Mouse (Mus musculus) MEL (cell line): ENCODE measurements at regions not wholly inside any gene's neighbourhood (a gene's known extent, or its start where the extent isn't known, plus 50 kb on each side); places are given as distances from the start of the nearest gene placed in this dataset.

Experiments
- DNase-seq: peaks from one replicate; pipeline ENCODE4 v3.0.0; 2011; ENCODE audit warnings: low read depth, low spot score
- H3K27ac ChIP-seq: 2 replicates; pipeline ENCODE4 v1.5.1; 2012; ENCODE audit warnings: low read depth, mild to moderate bottlenecking, control low read depth, low read length, moderate library complexity; ENCODE audit not compliant: control insufficient read depth
- H3K27me3 ChIP-seq, 2 experiments: fragments of 150-350 bp in 1 of 2; sonication (generic) in 1 of 2; 2 replicates each; pipeline ENCODE4 v1.6.1; 2012; ENCODE audit warnings: low read length in 2 of 2, mild to moderate bottlenecking in 2 of 2, improper control_type of control experiment in 1 of 2, moderate library complexity in 1 of 2; ENCODE audit not compliant: insufficient read depth in 2 of 2, control insufficient read depth in 1 of 2
- H3K36me3 ChIP-seq, 2 experiments: 2 replicates each; pipeline ENCODE4 v1.6.1; 2012 to 2014; ENCODE audit warnings: low read length in 2 of 2, improper control_type of control experiment in 1 of 2, inconsistent platforms in 1 of 2, mild to moderate bottlenecking in 1 of 2; ENCODE audit not compliant: insufficient read depth in 2 of 2, control insufficient read depth in 1 of 2
- H3K4me1 ChIP-seq, 2 experiments: fragments of 150-350 bp in 1 of 2; sonication (generic) in 1 of 2; 2 replicates each; pipeline ENCODE4 v1.6.1; 2012; ENCODE audit warnings: low read length in 2 of 2, improper control_type of control experiment in 1 of 2, mild to moderate bottlenecking in 1 of 2; ENCODE audit not compliant: insufficient read depth in 2 of 2, control insufficient read depth in 1 of 2
- H3K4me3 ChIP-seq, 2 experiments: fragments of 150-350 bp in 1 of 2; sonication (generic) in 1 of 2; 2 replicates each; pipeline ENCODE4 v1.5.1; 2012; ENCODE audit warnings: low read depth in 2 of 2, low read length in 2 of 2, mild to moderate bottlenecking in 2 of 2, moderate library complexity in 2 of 2, control low read depth in 1 of 2, improper control_type of control experiment in 1 of 2; ENCODE audit not compliant: control insufficient read depth in 1 of 2, insufficient read depth in 1 of 2
- H3K79me2 ChIP-seq: 2 replicates; pipeline ENCODE4 v1.6.1; 2012; ENCODE audit warnings: mild to moderate bottlenecking, low read length, moderate library complexity; ENCODE audit not compliant: control insufficient read depth, poor library complexity, insufficient read depth
- H3K9ac ChIP-seq: 2 replicates; pipeline ENCODE4 v1.6.1; 2012; ENCODE audit warnings: low read depth, mild to moderate bottlenecking, control low read depth, low read length, moderate library complexity; ENCODE audit not compliant: control insufficient read depth, poor library complexity, severe bottlenecking
- H3K9me3 ChIP-seq: fragments of 150-350 bp; sonication (generic); replicated peaks from 2 replicates; pipeline ENCODE4 v1.6.1; 2012; ENCODE audit warnings: mild to moderate bottlenecking, low read length, improper control_type of control experiment, moderate library complexity; ENCODE audit not compliant: insufficient read depth
- CHD1 ChIP-seq: IDR thresholded peaks from 2 replicates; pipeline ENCODE4 v1.6.1; 2012; ENCODE audit warnings: low read depth, mild to moderate bottlenecking, inconsistent platforms, low read length, improper control_type of control experiment
- E2F4 ChIP-seq: IDR thresholded peaks from 2 replicates; pipeline ENCODE4 v1.6.1; 2011; ENCODE audit warnings: low read depth, low read length, improper control_type of control experiment, borderline replicate concordance
- EP300 ChIP-seq, 2 experiments: IDR thresholded peaks; 2 replicates each; pipeline ENCODE4 v1.6.1; 2011; ENCODE audit warnings: improper control_type of control experiment in 2 of 2, low read length in 2 of 2, low read depth in 1 of 2, mild to moderate bottlenecking in 1 of 2
- ETS1 ChIP-seq: IDR thresholded peaks from 2 replicates; pipeline ENCODE4 v1.6.1; 2012; ENCODE audit warnings: low read depth, mild to moderate bottlenecking, inconsistent platforms, low read length, improper control_type of control experiment, moderate library complexity
- GATA1 ChIP-seq: IDR thresholded peaks from 2 replicates; pipeline ENCODE4 v1.6.1; 2011; ENCODE audit warnings: low read depth, low read length, improper control_type of control experiment
- JUND ChIP-seq: IDR thresholded peaks from 2 replicates; pipeline ENCODE4 v1.6.1; 2011; ENCODE audit warnings: low read depth, mild to moderate bottlenecking, improper control_type of control experiment, low read length
- KAT2A ChIP-seq: conservative IDR thresholded peaks from 2 replicates; pipeline ENCODE4 v1.6.1; 2012; ENCODE audit warnings: low read depth, low read length, improper control_type of control experiment, inconsistent platforms
- MAFK ChIP-seq: IDR thresholded peaks from 2 replicates; pipeline ENCODE4 v1.6.1; 2011; ENCODE audit warnings: low read depth, mild to moderate bottlenecking, low read length, improper control_type of control experiment, borderline replicate concordance
- MYB ChIP-seq: IDR thresholded peaks from 2 replicates; pipeline ENCODE4 v1.6.1; 2011; ENCODE audit warnings: mild to moderate bottlenecking, low read depth, low read length, improper control_type of control experiment
- MYC ChIP-seq: IDR thresholded peaks from 2 replicates; pipeline ENCODE4 v1.6.1; 2011; ENCODE audit warnings: low read depth, mild to moderate bottlenecking, low read length, improper control_type of control experiment, moderate library complexity
- NELFE ChIP-seq: IDR thresholded peaks from 2 replicates; pipeline ENCODE4 v1.6.1; 2011; ENCODE audit warnings: low read depth, low read length, improper control_type of control experiment
- POLR2AphosphoS5 ChIP-seq: IDR thresholded peaks from 2 replicates; pipeline ENCODE4 v1.6.1; 2012; ENCODE audit warnings: low read depth, borderline replicate concordance, mild to moderate bottlenecking, inconsistent platforms, low read length, moderate library complexity, mixed read lengths
- RAD21 ChIP-seq: IDR thresholded peaks from 2 replicates; pipeline ENCODE4 v1.6.1; 2011; ENCODE audit warnings: mild to moderate bottlenecking, low read depth, low read length, improper control_type of control experiment
- SIN3A ChIP-seq: IDR thresholded peaks from 2 replicates; pipeline ENCODE4 v1.6.1; 2012; ENCODE audit warnings: low read length, improper control_type of control experiment, inconsistent platforms
- TCF12 ChIP-seq: IDR thresholded peaks from 2 replicates; pipeline ENCODE4 v1.6.1; 2014; ENCODE audit warnings: low read depth, mild to moderate bottlenecking, inconsistent platforms, low read length, improper control_type of control experiment, moderate library complexity
- UBTF ChIP-seq: IDR thresholded peaks from 2 replicates; pipeline ENCODE4 v1.6.1; 2012; ENCODE audit warnings: low read depth, mild to moderate bottlenecking, inconsistent platforms, low read length, improper control_type of control experiment, moderate library complexity, borderline replicate concordance; ENCODE audit not compliant: insufficient read depth
- USF1 ChIP-seq: IDR thresholded peaks from 2 replicates; pipeline ENCODE4 v1.6.1; 2014; ENCODE audit warnings: low read depth, mild to moderate bottlenecking, inconsistent platforms, low read length, improper control_type of control experiment, moderate library complexity
- ZC3H11A ChIP-seq: IDR thresholded peaks from 2 replicates; pipeline ENCODE4 v1.6.1; 2012; ENCODE audit warnings: low read depth, mild to moderate bottlenecking, inconsistent platforms, low read length, improper control_type of control experiment
- ZKSCAN1 ChIP-seq: IDR thresholded peaks from 2 replicates; pipeline ENCODE4 v1.6.1; 2012; ENCODE audit warnings: low read depth, mild to moderate bottlenecking, inconsistent platforms, low read length, improper control_type of control experiment, moderate library complexity
- ZMIZ1 ChIP-seq: IDR thresholded peaks from 2 replicates; pipeline ENCODE4 v1.6.1; 2012; ENCODE audit warnings: low read depth, mild to moderate bottlenecking, inconsistent platforms, low read length, improper control_type of control experiment, moderate library complexity

GRCm38 (mm10) chr9:94455466-94455865 is 82.4 kb downstream of the 1190002N15Rik start:
- Histone ChIP-seq H3K4me1 (no peaks in the 10 kb centered on the region), H3K9ac (no peak overlapping the region), H3K27me3 (no peaks in the 10 kb centered on the region), H3K9me3 (no peaks in the 10 kb centered on the region), H3K36me3 (no peaks in the 10 kb centered on the region), H3K79me2 (no peaks in the 10 kb centered on the region), H3K27ac (no peak overlapping the region), H3K4me3 (no peak overlapping the region)
- TF ChIP-seq MYC (no peak), ZC3H11A (no peak), ETS1 (no peak), ZMIZ1 (no peak), CHD1 (no peak), POLR2AphosphoS5 (no peak), EP300 (IDR thresholded peaks at IDR 0.05; ENCODE audit: low read depth in 1 of 2, low read length in 2 of 2) (no peak), USF1 (no peak), E2F4 (no peak), UBTF (no peak)
- DNase-seq, result no peak

DNA sequence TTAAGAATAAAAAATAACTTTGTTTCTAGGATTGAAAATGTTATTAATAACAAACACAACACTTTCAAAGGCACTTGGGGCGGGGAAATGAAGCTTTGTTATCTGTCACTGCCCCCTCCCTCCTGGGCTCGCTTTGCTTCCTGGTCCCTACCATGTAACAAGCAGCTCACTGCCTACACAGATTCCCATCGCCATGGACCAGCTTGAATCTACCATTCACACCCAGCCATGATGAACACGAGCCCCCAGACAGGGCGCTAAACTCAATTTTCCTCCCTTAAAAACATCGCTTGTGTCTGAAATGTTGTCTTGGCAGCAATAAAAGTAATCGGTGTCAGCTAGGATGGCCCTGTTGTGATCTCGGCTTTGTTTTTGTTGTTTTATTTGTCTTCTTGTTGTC is 88.0 kb downstream of the 1190002N15Rik start:
- H3K36me3 ChIP-seq, result no peaks in the 10 kb centered on the region
- no peak for DNase-seq
- H3K4me1 ChIP-seq, result no peaks in the 10 kb centered on the region
- H3K27me3 ChIP-seq, result no peaks in the 10 kb centered on the region
- H3K4me3 ChIP-seq, result no peak overlapping the region
- H3K27ac ChIP-seq, result no peak overlapping the region
- no peaks in the 10 kb centered on the region for H3K9me3 ChIP-seq
- H3K9ac ChIP-seq, result no peak overlapping the region
- TF ChIP-seq ZKSCAN1 (no peak), SIN3A (no peak)
- TF ChIP-seq, all 39 proteins: peak for 0
- no peaks in the 10 kb centered on the region for H3K79me2 ChIP-seq

DNA sequence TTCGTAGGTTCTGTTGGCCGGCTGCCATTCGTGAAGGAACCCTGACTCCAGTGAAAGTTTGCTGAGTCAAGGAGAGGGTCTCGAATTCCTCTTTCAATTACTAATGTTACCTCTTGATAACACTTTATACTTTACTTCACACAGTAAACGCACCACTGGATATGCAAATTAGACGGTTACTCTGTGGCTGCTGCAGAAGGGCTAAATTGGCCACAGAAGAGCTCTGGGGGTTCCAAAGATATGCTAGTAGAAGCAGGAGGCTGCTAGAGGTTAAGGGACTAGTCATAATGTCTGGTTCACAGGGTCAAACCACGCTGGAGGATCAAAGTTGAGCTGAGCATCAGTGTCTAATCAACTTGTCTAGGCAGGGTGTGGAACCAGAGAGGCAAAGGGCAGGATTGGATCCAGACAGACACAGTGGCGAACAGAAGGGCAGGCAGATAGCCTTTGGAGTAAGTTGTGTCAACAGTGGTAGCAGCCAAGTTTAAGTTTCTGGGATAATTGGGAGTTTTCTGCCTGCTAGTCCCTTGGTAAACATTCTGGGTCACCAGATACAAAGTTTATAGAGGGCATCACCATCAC is 91.6 kb downstream of the 1190002N15Rik start:
- H3K9ac ChIP-seq, result no peak overlapping the region
- no peak for DNase-seq
- TF ChIP-seq GATA1 (no peak), UBTF (no peak), ZMIZ1 (no peak), MAFK (no peak), TCF12 (no peak), NELFE (no peak), ZC3H11A (no peak), KAT2A (no peak), CHD1 (no peak), MYB (no peak), RAD21 (no peak), JUND (no peak)
- TF ChIP-seq, all 39 proteins: peak for 0
- no peaks in the 10 kb centered on the region for H3K36me3 ChIP-seq
- no peaks in the 10 kb centered on the region for H3K4me1 ChIP-seq
- H3K79me2 ChIP-seq, result no peaks in the 10 kb centered on the region
- H3K4me3 ChIP-seq, result no peak overlapping the region
- no peaks in the 10 kb centered on the region for H3K9me3 ChIP-seq
- no peak overlapping the region for H3K27ac ChIP-seq
- no peaks in the 10 kb centered on the region for H3K27me3 ChIP-seq
